Mouse (Mus musculus) thymus, adult 2 months (tissue): Measurements from ENCODE around the gene Man1c1.

Source experiments
- CTCF ChIP-seq: fragments of 200-500 bp; IDR thresholded peaks from 2 replicates; pipeline ENCODE4 v1.5.1; 2012; ENCODE audit warnings: mild to moderate bottlenecking, control low read depth, low read length, moderate library complexity, borderline replicate concordance; ENCODE audit not compliant: control insufficient read depth, poor library complexity, insufficient read depth; ENCODE audit errors: extremely low read depth
- POLR2A ChIP-seq: fragments of 200-500 bp; IDR thresholded peaks from 2 replicates; pipeline ENCODE4 v1.6.1; 2012; ENCODE audit warnings: mild to moderate bottlenecking, low read length, control low read depth, moderate library complexity; ENCODE audit not compliant: control insufficient read depth, poor library complexity, insufficient read depth; ENCODE audit errors: extremely low read depth

DNA sequence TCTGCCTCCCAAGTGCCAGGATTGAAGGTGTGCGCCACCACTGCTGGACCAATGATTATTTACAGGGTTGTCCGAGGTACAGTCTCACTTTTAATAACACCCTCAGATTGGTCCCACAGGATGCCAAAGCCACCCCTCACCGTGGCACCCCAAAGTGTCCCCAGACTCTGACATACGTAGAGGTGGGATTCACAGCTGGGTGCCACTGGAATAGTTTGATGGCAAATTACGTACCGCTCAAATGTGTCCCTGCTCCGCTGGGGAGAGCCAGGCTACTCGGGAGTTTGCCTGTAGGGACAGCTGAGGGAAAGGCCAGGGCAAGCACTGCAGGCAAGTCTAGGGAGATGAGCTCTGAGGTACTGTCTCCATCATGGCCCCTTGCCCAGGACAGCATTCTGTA is 30.9 kb downstream of the Man1c1 start:
- no peak for TF ChIP-seq CTCF
- no peak for TF ChIP-seq POLR2A
